Mouse (Mus musculus) neural tube, embryonic 11.5 days (tissue): ENCODE data around the gene Pip5kl1. TPM values are rescaled to one million over a fixed set of nuclear protein-coding genes. Genes with fewer than 3 reads are reported as not detected.

Source experiments
- ATAC-seq: fragments of 200-750 bp; cut with Nextera tagmentation; 2 replicates; pipeline ENCODE4 v1.8.0; 2017; ENCODE audit warnings: moderate number of reproducible peaks, mild to moderate bottlenecking, moderate TSS enrichment, moderate library complexity; ENCODE audit not compliant: insufficient read depth, low FRiP score, low TSS enrichment
- DNase-seq: peaks from one replicate; pipeline ENCODE4 v3.0.0-alpha.2; 2015; ENCODE audit warnings: low spot score
- H3K27ac ChIP-seq: fragments of 300-500 bp; sonication (generic); 2 replicates; pipeline ENCODE4 v1.5.1; 2014; ENCODE audit warnings: low read depth, mild to moderate bottlenecking, low read length
- H3K27me3 ChIP-seq: fragments of 300-500 bp; sonication (generic); 2 replicates; pipeline ENCODE4 v1.6.1; 2014; ENCODE audit warnings: mild to moderate bottlenecking, low read length, mixed read lengths; ENCODE audit not compliant: control insufficient read depth, insufficient read depth
- H3K36me3 ChIP-seq: fragments of 300-500 bp; sonication (generic); 2 replicates; pipeline ENCODE4 v1.6.1; 2014; ENCODE audit warnings: mild to moderate bottlenecking, low read length, moderate library complexity, mixed read lengths; ENCODE audit not compliant: control insufficient read depth, insufficient read depth
- H3K4me1 ChIP-seq: fragments of 300-500 bp; sonication (generic); 2 replicates; pipeline ENCODE4 v1.6.1; 2014; ENCODE audit warnings: low read length, mixed read lengths; ENCODE audit not compliant: control insufficient read depth, insufficient read depth
- H3K4me2 ChIP-seq: fragments of 300-500 bp; sonication (generic); 2 replicates; pipeline ENCODE4 v1.6.1; 2014; ENCODE audit warnings: low read depth, mild to moderate bottlenecking, moderate library complexity
- H3K4me3 ChIP-seq: fragments of 300-500 bp; sonication (generic); 2 replicates; pipeline ENCODE4 v1.5.1; 2014; ENCODE audit warnings: low read depth, low read length
- H3K9ac ChIP-seq: fragments of 300-500 bp; sonication (generic); 2 replicates; pipeline ENCODE4 v1.6.1; 2014; ENCODE audit warnings: mild to moderate bottlenecking, low read length
- H3K9me3 ChIP-seq: fragments of 300-500 bp; sonication (generic); 2 replicates; pipeline ENCODE4 v1.6.1; 2016; ENCODE audit warnings: low read length; ENCODE audit not compliant: control insufficient read depth
- WGBS: fragments of 180-500 bp; shearing (Covaris S2); extraction: QIAGEN DNeasy Blood & Tissue Kit; methylation state at CpG from one replicate; pipeline ENCODE4 v1.1.7; 2014; 5-methylcytosine and 5-hydroxymethylcytosine counted together
- polyA plus RNA-seq: library from polyadenylated mRNA; unstranded; fragments of >200 nt; fragmentation: Nextera tagmentation; extraction: Ambion mirVana; gene quantifications from 2 replicates; pipeline ENCODE4 v1.2.1, GENCODE M21; 2014

Pip5kl1 gene
- polyA plus RNA-seq, 1 experiment from 2014 or later: 2.6 TPM

GRCm38 (mm10) chr2:32535501-32535991 is 39.1 kb upstream of the Pip5kl1 start:
- Histone ChIP-seq H3K4me1 (peaks cover 50% of the 10 kb centered on the region), H3K27me3 (no peaks in the 10 kb centered on the region), H3K36me3 (no peaks in the 10 kb centered on the region), H3K4me3 (peak overlapping the region; percentile 86), H3K4me2 (peak overlapping the region; percentile 84), H3K27ac (peak overlapping the region; percentile 81), H3K9me3 (no peaks in the 10 kb centered on the region), H3K9ac (peak overlapping the region; percentile 86)
- under 1% methylated on average over 53 of the region's 56 CpGs for WGBS
- ATAC-seq (peak; percentile 11; the same call in 1 of the 2 replicates), DNase-seq (no peak)

GRCm38 (mm10) chr2:32536086-32536633 is 38.4 kb upstream of the Pip5kl1 start:
- Histone ChIP-seq H3K4me3 (peak overlapping the region; percentile 86), H3K4me2 (peak overlapping the region; percentile 84), H3K9me3 (no peaks in the 10 kb centered on the region), H3K4me1 (peaks cover 50% of the 10 kb centered on the region), H3K27me3 (no peaks in the 10 kb centered on the region), H3K36me3 (no peaks in the 10 kb centered on the region), H3K9ac (peak overlapping the region; percentile 86), H3K27ac (0 out of 2 replicates have a peak overlapping the region, but pooled peaks have one; percentile 27)
- ATAC-seq (no peak), DNase-seq (peak; percentile 33)
- 1% methylated on average over 14 of the region's 14 CpGs for WGBS

GRCm38 (mm10) chr2:32536634-32537359 is 37.8 kb upstream of the Pip5kl1 start:
- H3K36me3 ChIP-seq: no peaks in the 10 kb centered on the region
- H3K27ac ChIP-seq: 0 out of 2 replicates have a peak overlapping the region, but pooled peaks have one; percentile 27
- H3K27me3 ChIP-seq: no peaks in the 10 kb centered on the region
- DNase-seq: peak; percentile 64
- no peaks in the 10 kb centered on the region for H3K9me3 ChIP-seq
- ATAC-seq: no peak; the same call in 1 of the 2 replicates
- H3K4me1 ChIP-seq: peaks cover 50% of the 10 kb centered on the region
- peak overlapping the region; percentile 86 for H3K9ac ChIP-seq
- peak overlapping the region; percentile 86 for H3K4me3 ChIP-seq
- 8% methylated on average over 11 of the region's 11 CpGs for WGBS
- peak overlapping the region; percentile 84 for H3K4me2 ChIP-seq

- Histone ChIP-seq H3K9ac (peak overlapping the region; percentile 86), H3K4me1 (peaks cover 50% of the 10 kb centered on the region), H3K9me3 (no peaks in the 10 kb centered on the region), H3K36me3 (no peaks in the 10 kb centered on the region), H3K27ac (no peak overlapping the region), H3K27me3 (no peaks in the 10 kb centered on the region), H3K4me2 (peak overlapping the region; percentile 84), H3K4me3 (peak overlapping the region; percentile 86)
- ATAC-seq (no peak), DNase-seq (no peak)
- WGBS: 19% methylated on average over 9 of the region's 9 CpGs
Observed at GRCm38 (mm10) chr2:32537360-32537905, 37.2 kb upstream of the Pip5kl1 start.

- Histone ChIP-seq H3K4me3 (peak overlapping the region; percentile 86; the same call in 1 of the 2 replicates), H3K4me2 (peak overlapping the region; percentile 84), H3K27me3 (no peaks in the 10 kb centered on the region), H3K36me3 (no peaks in the 10 kb centered on the region), H3K9ac (no peak overlapping the region), H3K9me3 (no peaks in the 10 kb centered on the region), H3K27ac (no peak overlapping the region), H3K4me1 (peaks cover 50% of the 10 kb centered on the region)
- DNase-seq (no peak), ATAC-seq (no peak)
- WGBS: 88% methylated on average over 5 of the region's 5 CpGs
Observed at GRCm38 (mm10) chr2:32537941-32538340, 36.7 kb upstream of the Pip5kl1 start.

GRCm38 (mm10) chr2:32538461-32538860 is 36.1 kb upstream of the Pip5kl1 start:
- Histone ChIP-seq H3K36me3 (no peaks in the 10 kb centered on the region), H3K4me3 (no peak overlapping the region), H3K9me3 (no peaks in the 10 kb centered on the region), H3K9ac (no peak overlapping the region), H3K27ac (no peak overlapping the region), H3K4me2 (peak overlapping the region; percentile 84), H3K4me1 (peaks cover 50% of the 10 kb centered on the region), H3K27me3 (no peaks in the 10 kb centered on the region)
- DNase-seq (no peak), ATAC-seq (no peak)
- WGBS: 76% methylated on average over 4 of the region's 4 CpGs

- Histone ChIP-seq H3K4me1 (peaks cover 41% of the 10 kb centered on the region), H3K4me3 (no peak overlapping the region), H3K36me3 (no peaks in the 10 kb centered on the region), H3K27me3 (no peaks in the 10 kb centered on the region), H3K4me2 (no peak overlapping the region; the same call in 1 of the 2 replicates), H3K27ac (no peak overlapping the region), H3K9me3 (no peaks in the 10 kb centered on the region), H3K9ac (no peak overlapping the region)
- 83% methylated on average over 14 of the region's 14 CpGs for WGBS
- no peak for ATAC-seq
- DNase-seq: no peak
Observed at GRCm38 (mm10) chr2:32539452-32539981, 35.1 kb upstream of the Pip5kl1 start.

GRCm38 (mm10) chr2:32541333-32541908 is 33.2 kb upstream of the Pip5kl1 start:
- Histone ChIP-seq H3K4me2 (no peak overlapping the region), H3K9me3 (no peaks in the 10 kb centered on the region), H3K4me1 (peaks cover 35% of the 10 kb centered on the region), H3K36me3 (no peaks in the 10 kb centered on the region), H3K27me3 (no peaks in the 10 kb centered on the region), H3K9ac (no peak overlapping the region), H3K4me3 (no peak overlapping the region), H3K27ac (no peak overlapping the region)
- DNase-seq: no peak
- WGBS: 97% methylated on average over 2 of the region's 2 CpGs
- ATAC-seq: no peak
